Mouse (Mus musculus) forebrain, embryonic 14.5 days (tissue): Measurements from ENCODE around the gene Sh2d1a. TPM values are rescaled to one million over a fixed set of nuclear protein-coding genes. Genes with fewer than 3 reads are reported as not detected.

Experiments
- ATAC-seq: fragments of 200-750 bp; cut with Nextera tagmentation; 2 replicates; pipeline ENCODE4 v1.8.0; 2017; ENCODE audit warnings: mild to moderate bottlenecking, moderate library complexity
- DNase-seq: peaks from one replicate; pipeline ENCODE4 v3.0.0-alpha.2; 2015; ENCODE audit warnings: low spot score
- H3K27ac ChIP-seq: fragments of 300-500 bp; sonication (generic); 2 replicates; pipeline ENCODE4 v1.5.1; 2014; ENCODE audit warnings: low read depth, mild to moderate bottlenecking, control low read depth, low read length, moderate library complexity
- H3K27me3 ChIP-seq: fragments of 300-500 bp; sonication (generic); replicated peaks from 2 replicates; pipeline ENCODE4 v1.6.1; 2014; ENCODE audit warnings: low read length, control low read depth, mixed read lengths; ENCODE audit not compliant: control insufficient read depth, insufficient read depth
- H3K36me3 ChIP-seq: fragments of 300-500 bp; sonication (generic); 2 replicates; pipeline ENCODE4 v1.6.1; 2014; ENCODE audit warnings: low read length, control low read depth; ENCODE audit not compliant: control insufficient read depth, insufficient read depth
- H3K4me1 ChIP-seq: fragments of 300-500 bp; sonication (generic); 2 replicates; pipeline ENCODE4 v1.6.1; 2014; ENCODE audit warnings: antibody characterized with exemption, low read length, control low read depth; ENCODE audit not compliant: control insufficient read depth, insufficient read depth
- H3K4me2 ChIP-seq: fragments of 300-500 bp; sonication (generic); 2 replicates; pipeline ENCODE4 v1.6.1; 2014; ENCODE audit warnings: mild to moderate bottlenecking, control low read depth, low read length
- H3K4me3 ChIP-seq: fragments of 300-500 bp; sonication (generic); 2 replicates; pipeline ENCODE4 v1.5.1; 2014; ENCODE audit warnings: low read depth, low read length, control low read depth
- H3K9ac ChIP-seq: fragments of 300-500 bp; sonication (generic); 2 replicates; pipeline ENCODE4 v1.6.1; 2014; ENCODE audit warnings: mild to moderate bottlenecking, low read length, control low read depth, moderate library complexity
- H3K9me3 ChIP-seq: fragments of 300-500 bp; sonication (generic); replicated peaks from 2 replicates; pipeline ENCODE4 v1.6.1; 2016; ENCODE audit warnings: low read length, control low read depth, mixed read lengths; ENCODE audit not compliant: control insufficient read depth
- WGBS: fragments of 180-500 bp; shearing (Covaris S2); extraction: QIAGEN DNeasy Blood & Tissue Kit; methylation state at CpG from one replicate; pipeline ENCODE4 v1.1.7; 2014; 5-methylcytosine and 5-hydroxymethylcytosine counted together
- polyA plus RNA-seq: library from polyadenylated mRNA; unstranded; fragments of >200 nt; fragmentation: Nextera tagmentation; extraction: Ambion mirVana; gene quantifications from 2 replicates; pipeline ENCODE4 v1.2.1, GENCODE M21; 2014

Sh2d1a gene
- polyA plus RNA-seq, 1 experiment from 2014 or later = 2.4 TPM

DNA sequence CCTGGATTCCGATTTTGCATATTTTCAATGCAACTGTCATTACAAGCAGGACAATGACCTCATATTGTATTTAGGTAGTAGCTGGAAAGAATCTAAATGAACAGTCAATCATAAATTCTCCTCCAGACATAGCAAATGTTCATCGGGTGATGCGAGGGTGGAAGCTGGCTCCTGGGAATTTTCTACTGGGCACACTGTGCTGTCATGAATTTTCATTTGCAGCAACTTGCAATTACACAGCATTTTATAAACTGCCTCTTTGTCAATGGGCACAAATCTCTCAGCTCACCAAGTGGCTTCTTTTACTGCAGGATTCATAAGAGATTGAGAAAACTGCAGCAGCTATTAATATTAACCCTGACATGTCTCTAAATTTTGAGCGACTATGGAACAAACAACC lies 28.4 kb downstream of the Sh2d1a start:
- Histone ChIP-seq H3K9ac (no peak overlapping the region), H3K27ac (no peak overlapping the region), H3K9me3 (no peaks in the 10 kb centered on the region), H3K4me1 (0 out of 2 replicates have a peak, but pooled peaks cover 3% of the 10 kb centered on the region), H3K4me2 (no peak overlapping the region), H3K36me3 (no peaks in the 10 kb centered on the region), H3K27me3 (no peaks in the 10 kb centered on the region), H3K4me3 (no peak overlapping the region)
- DNase-seq = peak; percentile 10
- no peak for ATAC-seq
- 60% methylated on average over 4 of the region's 4 CpGs for WGBS

DNA sequence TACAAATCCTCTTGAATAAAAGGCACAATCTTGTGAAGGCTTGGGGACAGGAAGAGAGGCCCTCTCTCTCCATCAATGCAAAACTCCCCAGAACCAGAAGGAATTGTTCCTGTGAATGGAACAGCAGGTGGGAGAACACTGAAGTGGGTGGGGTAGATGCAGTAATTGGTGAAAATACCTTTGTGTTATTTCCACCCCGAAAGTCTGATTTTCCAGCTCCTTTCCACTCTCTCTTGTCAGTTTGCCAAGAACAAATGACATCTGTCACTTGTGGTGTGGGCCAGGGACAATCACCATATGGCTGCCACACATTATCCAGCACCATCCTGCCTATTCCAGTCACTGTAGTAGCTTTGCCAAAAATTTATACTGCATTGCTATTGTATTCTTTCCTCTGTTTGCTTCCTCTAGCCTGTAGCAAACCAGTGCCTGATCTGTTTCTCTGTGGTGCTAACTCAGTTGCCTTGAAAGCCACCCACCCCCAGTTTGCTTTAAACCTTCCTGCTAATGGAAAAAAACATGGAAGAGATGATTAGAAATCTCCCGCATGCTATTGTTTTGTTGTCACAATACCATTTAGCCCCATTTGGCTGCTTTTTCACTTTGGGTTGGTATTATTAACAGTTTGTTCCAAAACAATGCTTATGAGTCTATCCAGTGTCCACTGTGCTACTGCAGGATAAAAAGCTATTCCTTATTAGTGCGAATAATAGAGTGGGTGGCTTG lies 37.9 kb downstream of the Sh2d1a start:
- 23% methylated on average over 3 of the region's 3 CpGs for WGBS
- H3K9ac ChIP-seq = 0 out of 2 replicates have a peak overlapping the region, but pooled peaks have one; percentile 29
- H3K4me3 ChIP-seq = peak overlapping the region; percentile 6; the same call in 1 of the 2 replicates
- H3K4me1 ChIP-seq = no peaks in the 10 kb centered on the region
- peak overlapping the region; percentile 28 for H3K4me2 ChIP-seq
- DNase-seq (peak; percentile 79), ATAC-seq (peak; percentile 94)
- no peaks in the 10 kb centered on the region for H3K9me3 ChIP-seq
- H3K27me3 ChIP-seq = no peaks in the 10 kb centered on the region
- no peaks in the 10 kb centered on the region for H3K36me3 ChIP-seq
- peak overlapping the region; percentile 70 for H3K27ac ChIP-seq

DNA sequence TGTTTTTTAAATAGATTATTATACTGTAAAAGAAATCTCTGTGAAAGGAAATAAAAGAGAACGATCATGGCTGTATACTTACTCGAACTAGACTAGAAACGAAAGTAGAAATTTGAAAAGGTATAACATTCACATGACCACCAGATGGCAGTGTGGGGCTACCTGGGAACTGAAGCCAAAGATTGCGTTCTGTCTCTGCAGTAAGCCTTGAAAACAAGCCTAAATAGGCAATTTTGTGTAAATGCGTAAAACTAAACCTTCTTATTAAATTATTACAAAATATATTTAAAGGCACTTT lies 38.5 kb downstream of the Sh2d1a start:
- ATAC-seq (peak; percentile 48), DNase-seq (peak; percentile 87)
- Histone ChIP-seq H3K36me3 (no peaks in the 10 kb centered on the region), H3K4me2 (peak overlapping the region; percentile 28), H3K4me1 (no peaks in the 10 kb centered on the region), H3K27ac (peak overlapping the region; percentile 70), H3K27me3 (no peaks in the 10 kb centered on the region), H3K9ac (0 out of 2 replicates have a peak overlapping the region, but pooled peaks have one; percentile 29), H3K9me3 (no peaks in the 10 kb centered on the region), H3K4me3 (peak overlapping the region; percentile 6; the same call in 1 of the 2 replicates)
- 25% methylated on average over 5 of the region's 5 CpGs for WGBS

DNA sequence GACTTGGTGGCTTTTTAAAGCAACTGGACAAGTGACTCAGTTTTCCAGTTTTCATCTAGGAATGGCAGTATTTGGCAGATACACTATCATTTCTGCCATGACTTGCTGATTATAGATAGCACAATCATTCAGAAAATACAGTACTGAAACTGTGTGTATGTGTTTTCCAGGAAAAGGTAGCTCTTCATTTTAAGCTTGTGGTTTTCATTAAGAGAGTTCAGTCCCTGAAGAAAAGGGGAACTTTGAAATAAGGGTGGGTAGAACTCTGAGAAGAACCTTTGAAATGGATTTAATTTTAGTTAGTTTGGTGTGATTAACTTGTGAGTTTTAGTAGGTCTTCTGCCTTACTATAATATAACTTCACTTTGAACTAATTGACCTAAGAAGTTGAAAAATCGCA lies 42.8 kb downstream of the Sh2d1a start:
- ATAC-seq = no peak
- Histone ChIP-seq H3K27me3 (no peaks in the 10 kb centered on the region), H3K27ac (no peak overlapping the region)

DNA sequence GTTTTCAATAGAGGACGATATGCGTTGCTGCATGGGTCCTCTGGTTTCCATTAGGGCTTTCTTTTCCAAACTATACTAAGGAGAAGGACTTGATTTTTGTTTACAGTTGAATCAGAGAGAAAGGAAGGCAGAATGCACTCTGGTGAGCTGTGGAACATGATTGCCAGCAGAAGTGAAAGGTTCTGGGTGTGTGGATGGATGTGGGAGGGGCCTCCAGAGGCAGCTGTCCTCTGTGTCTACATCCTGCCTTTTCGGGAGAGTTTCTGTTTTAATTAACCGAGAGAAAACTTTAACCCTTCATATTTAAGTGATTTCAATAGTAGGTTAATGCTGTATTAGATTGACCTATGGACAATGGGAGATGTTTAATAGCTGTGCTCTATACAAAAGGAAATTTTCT lies 46.3 kb downstream of the Sh2d1a start:
- no peak overlapping the region for H3K4me2 ChIP-seq
- H3K27me3 ChIP-seq = no peaks in the 10 kb centered on the region
- no peak for DNase-seq
- 63% methylated on average over 4 of the region's 4 CpGs for WGBS
- no peaks in the 10 kb centered on the region for H3K9me3 ChIP-seq
- no peak overlapping the region for H3K4me3 ChIP-seq
- H3K36me3 ChIP-seq = no peaks in the 10 kb centered on the region
- H3K9ac ChIP-seq = no peak overlapping the region
- H3K4me1 ChIP-seq = no peaks in the 10 kb centered on the region
- ATAC-seq = no peak
- H3K27ac ChIP-seq = no peak overlapping the region

More for the DNA sequence above, 42.8 kb downstream of the Sh2d1a start:
- Histone ChIP-seq H3K9ac (no peak overlapping the region), H3K4me1 (no peaks in the 10 kb centered on the region), H3K4me2 (no peak overlapping the region), H3K36me3 (no peaks in the 10 kb centered on the region), H3K9me3 (no peaks in the 10 kb centered on the region), H3K4me3 (no peak overlapping the region)
- WGBS = 81% methylated on average over 1 of the region's 1 CpGs
- no peak for DNase-seq

DNA sequence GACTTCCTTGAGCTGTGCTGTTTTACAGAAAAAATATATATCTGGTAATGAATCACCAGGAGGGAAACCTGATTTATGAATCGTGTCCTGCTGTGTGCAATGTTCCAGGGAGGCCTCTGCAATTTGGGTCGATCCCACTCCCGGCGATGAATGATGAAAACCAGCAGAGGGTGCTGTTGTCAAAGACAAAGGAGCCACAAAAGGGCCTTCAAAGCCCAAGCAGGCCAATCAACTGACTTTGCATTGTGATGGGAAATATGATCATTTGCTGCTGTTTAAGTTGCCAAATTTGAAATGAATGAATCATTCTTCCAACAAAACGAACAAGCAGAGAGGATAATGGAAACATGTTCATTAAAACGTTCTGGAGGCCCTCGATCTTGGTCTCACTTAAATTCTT lies 55.0 kb downstream of the Sh2d1a start:
- no peaks in the 10 kb centered on the region for H3K9me3 ChIP-seq
- no peak overlapping the region for H3K9ac ChIP-seq
- no peaks in the 10 kb centered on the region for H3K27me3 ChIP-seq
- WGBS = 29% methylated on average over 7 of the region's 7 CpGs
- DNase-seq = peak; percentile 77
- H3K36me3 ChIP-seq = no peaks in the 10 kb centered on the region
- no peak overlapping the region for H3K27ac ChIP-seq
- no peak overlapping the region for H3K4me3 ChIP-seq
- H3K4me1 ChIP-seq = no peaks in the 10 kb centered on the region
- peak; percentile 72; the same call in 1 of the 2 replicates for ATAC-seq
- H3K4me2 ChIP-seq = no peak overlapping the region

DNA sequence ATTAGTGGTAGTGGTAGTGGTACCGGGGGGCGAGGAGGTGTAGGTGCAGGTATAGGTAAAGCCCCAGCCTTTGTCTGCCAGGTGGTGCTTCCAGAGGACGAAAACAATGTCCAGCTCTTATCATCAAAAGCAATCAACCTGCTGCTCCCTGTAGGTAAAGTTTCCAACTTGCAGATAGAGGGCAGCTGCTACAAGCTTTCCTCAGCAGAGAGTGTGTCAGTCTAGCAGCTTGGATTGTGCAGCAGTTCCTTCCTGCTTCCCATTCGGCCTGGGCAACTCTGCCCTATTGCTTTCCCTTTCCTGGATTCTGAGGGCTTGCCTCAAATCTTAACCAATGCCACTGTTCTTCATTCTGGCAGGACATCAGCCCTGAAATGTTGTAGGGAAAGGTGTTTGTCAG lies 56.4 kb downstream of the Sh2d1a start:
- WGBS = 65% methylated on average over 4 of the region's 4 CpGs
- H3K36me3 ChIP-seq = no peaks in the 10 kb centered on the region
- no peaks in the 10 kb centered on the region for H3K4me1 ChIP-seq
- no peaks in the 10 kb centered on the region for H3K27me3 ChIP-seq
- H3K4me2 ChIP-seq = no peak overlapping the region
- ATAC-seq (no peak), DNase-seq (peak; percentile 10)
- H3K27ac ChIP-seq = no peak overlapping the region
- H3K9me3 ChIP-seq = no peaks in the 10 kb centered on the region
- no peak overlapping the region for H3K4me3 ChIP-seq
- H3K9ac ChIP-seq = no peak overlapping the region

Other genes starting within 250 kb of the Sh2d1a start
- gene Tex13c2, start 12.8 kb upstream of the Sh2d1a start, polyA plus RNA-seq = not detected in 2 replicates